Mouse (Mus musculus) limb, embryonic 13.5 days (tissue): Measurements from ENCODE around the gene Trnau1ap. TPM values are rescaled to one million over a fixed set of nuclear protein-coding genes. Genes with fewer than 3 reads are reported as not detected.
A peak's percentile ranks its signal among the peaks of the same experiment; 100 is the strongest.
"Not testable (repeated sequence)": the region's sequence is repeated elsewhere in the genome, so short reads cannot be mapped to it uniquely, and the experiment has no call there.

Experiments used
- ATAC-seq: fragments of 200-750 bp; cut with Nextera tagmentation; 2 replicates; pipeline ENCODE4 v1.8.0; 2017; ENCODE audit warnings: low read depth, moderate number of reproducible peaks, moderate TSS enrichment; ENCODE audit not compliant: low FRiP score
- H3K27ac ChIP-seq: fragments of 300-500 bp; sonication (generic); 2 replicates; pipeline ENCODE4 v1.5.1; 2015; ENCODE audit warnings: inconsistent platforms, mild to moderate bottlenecking, moderate library complexity
- H3K27me3 ChIP-seq: fragments of 300-500 bp; sonication (generic); 2 replicates; pipeline ENCODE4 v1.6.1; 2015; ENCODE audit warnings: mild to moderate bottlenecking, inconsistent platforms
- H3K36me3 ChIP-seq: fragments of 300-500 bp; sonication (generic); 2 replicates; pipeline ENCODE4 v1.6.1; 2015; ENCODE audit warnings: inconsistent platforms, mild to moderate bottlenecking, moderate library complexity
- H3K4me1 ChIP-seq: fragments of 300-500 bp; sonication (generic); 2 replicates; pipeline ENCODE4 v1.6.1; 2015; ENCODE audit warnings: inconsistent platforms
- H3K4me2 ChIP-seq: fragments of 300-500 bp; sonication (generic); replicated peaks from 2 replicates; pipeline ENCODE4 v1.6.1; 2015; ENCODE audit warnings: inconsistent platforms, mild to moderate bottlenecking, moderate library complexity
- H3K4me3 ChIP-seq: fragments of 300-500 bp; sonication (generic); 2 replicates; pipeline ENCODE4 v1.5.1; 2015; ENCODE audit warnings: moderate library complexity, mild to moderate bottlenecking, inconsistent platforms
- H3K9ac ChIP-seq: fragments of 300-500 bp; sonication (generic); 2 replicates; pipeline ENCODE4 v1.6.1; 2015; ENCODE audit warnings: mild to moderate bottlenecking, inconsistent platforms
- H3K9me3 ChIP-seq: fragments of 300-500 bp; sonication (generic); 2 replicates; pipeline ENCODE4 v1.6.1; 2016; ENCODE audit warnings: inconsistent platforms
- WGBS: fragments of 180-500 bp; shearing (Covaris S2); methylation state at CpG from one replicate; pipeline ENCODE4 v1.1.7; 2015; 5-methylcytosine and 5-hydroxymethylcytosine counted together
- polyA plus RNA-seq: library from polyadenylated mRNA; unstranded; fragments of >200 nt; fragmentation: Nextera tagmentation; extraction: Ambion mirVana; gene quantifications from 2 replicates; pipeline ENCODE4 v1.2.1, GENCODE M21; 2015

The Trnau1ap gene
- polyA plus RNA-seq, 1 experiment from 2014 or later, result 81.2 TPM

GRCm38 (mm10) chr4:132291624-132292335, 37.6 kb downstream of the Trnau1ap start:
- Histone ChIP-seq H3K27me3 (no peaks in the 10 kb centered on the region), H3K36me3 (peaks cover 45% of the 10 kb centered on the region), H3K4me3 (no peak overlapping the region), H3K9me3 (peaks cover 7% of the 10 kb centered on the region; the same call in 1 of the 2 replicates), H3K4me1 (no peaks in the 10 kb centered on the region), H3K9ac (no peak overlapping the region; the same call in 1 of the 2 replicates), H3K27ac (no peak overlapping the region), H3K4me2 (no peak overlapping the region)
- WGBS, result 78% methylated on average over 12 of the region's 12 CpGs
- no peak for ATAC-seq

- Histone ChIP-seq H3K4me1 (no peaks in the 10 kb centered on the region), H3K9ac (no peak overlapping the region), H3K9me3 (peaks cover 7% of the 10 kb centered on the region; the same call in 1 of the 2 replicates), H3K4me2 (no peak overlapping the region), H3K4me3 (no peak overlapping the region), H3K27me3 (no peaks in the 10 kb centered on the region), H3K27ac (no peak overlapping the region), H3K36me3 (peaks cover 52% of the 10 kb centered on the region)
- ATAC-seq, result no peak
- 96% methylated on average over 4 of the region's 4 CpGs for WGBS
These were observed 38.3 kb downstream of the Trnau1ap start for GRCm38 (mm10) chr4:132291056-132291455.

- WGBS, result 86% methylated on average over 3 of the region's 5 CpGs
- H3K4me1 ChIP-seq, H3K9me3 ChIP-seq, H3K27me3 ChIP-seq, ATAC-seq, H3K4me3 ChIP-seq, H3K4me2 ChIP-seq, H3K27ac ChIP-seq: not testable (repeated sequence)
- 0 out of 2 replicates have a peak overlapping the region, but pooled peaks have one; percentile 25 for H3K9ac ChIP-seq
- H3K36me3 ChIP-seq, result peaks cover 62% of the 10 kb centered on the region
These were observed 40.5 kb downstream of the Trnau1ap start for GRCm38 (mm10) chr4:132288840-132289239.

GRCm38 (mm10) chr4:132275949-132276348, 53.4 kb downstream of the Trnau1ap start:
- no peak for ATAC-seq
- Histone ChIP-seq H3K27me3 (no peaks in the 10 kb centered on the region), H3K9me3 (no peaks in the 10 kb centered on the region), H3K4me1 (peaks cover 11% of the 10 kb centered on the region), H3K27ac (no peak overlapping the region), H3K9ac (0 out of 2 replicates have a peak overlapping the region, but pooled peaks have one; percentile 1), H3K4me2 (no peak overlapping the region; the same call in 1 of the 2 replicates), H3K4me3 (no peak overlapping the region), H3K36me3 (no peaks in the 10 kb centered on the region; the same call in 1 of the 2 replicates)
- WGBS, result 86% methylated on average over 3 of the region's 3 CpGs

GRCm38 (mm10) chr4:132274156-132274862, 55.0 kb downstream of the Trnau1ap start, which contains the start of gene Taf12:
TSS of gene Taf12 (plus strand) at chr4:132274375.
- Histone ChIP-seq H3K27me3 (no peaks in the 10 kb centered on the region), H3K4me2 (peak within 1 kb of the TSS; percentile 90), H3K4me1 (peaks cover 11% of the 10 kb centered on the region), H3K9ac (peak within 1 kb of the TSS; percentile 92), H3K9me3 (no peaks in the 10 kb centered on the region), H3K4me3 (peak within 1 kb of the TSS; percentile 79), H3K36me3 (no peaks in the 10 kb centered on the region), H3K27ac (peak within 1 kb of the TSS; percentile 91)
- ATAC-seq, result peak; percentile 91
- WGBS, result under 1% methylated on average over 48 of the region's 48 CpGs

GRCm38 (mm10) chr4:132273166-132273565, 56.2 kb downstream of the Trnau1ap start:
- Histone ChIP-seq H3K4me3 (peak overlapping the region; percentile 79), H3K4me1 (peaks cover 11% of the 10 kb centered on the region), H3K4me2 (peak overlapping the region; percentile 90), H3K27ac (no peak overlapping the region), H3K9ac (peak overlapping the region; percentile 92; the same call in 1 of the 2 replicates), H3K9me3 (no peaks in the 10 kb centered on the region), H3K36me3 (no peaks in the 10 kb centered on the region), H3K27me3 (no peaks in the 10 kb centered on the region)
- 72% methylated on average over 2 of the region's 2 CpGs for WGBS
- no peak for ATAC-seq

- under 1% methylated on average over 35 of the region's 35 CpGs for WGBS
- peak overlapping the region; percentile 62 for H3K9ac ChIP-seq
- H3K4me2 ChIP-seq, result peak overlapping the region; percentile 62
These were observed 59.4 kb downstream of the Trnau1ap start for GRCm38 (mm10) chr4:132269740-132270560.

GRCm38 (mm10) chr4:132268871-132269739, 60.2 kb downstream of the Trnau1ap start:
- H3K9me3 ChIP-seq, result no peaks in the 10 kb centered on the region
- no peaks in the 10 kb centered on the region for H3K27me3 ChIP-seq
- WGBS, result 8% methylated on average over 6 of the region's 6 CpGs
- H3K4me1 ChIP-seq, result peaks cover 7% of the 10 kb centered on the region; the same call in 1 of the 2 replicates
- H3K4me2 ChIP-seq, result no peak overlapping the region
- ATAC-seq, result no peak
- H3K27ac ChIP-seq, result peak overlapping the region; percentile 59; the same call in 1 of the 2 replicates
- H3K4me3 ChIP-seq, result no peak overlapping the region
- H3K9ac ChIP-seq, result no peak overlapping the region
- no peaks in the 10 kb centered on the region for H3K36me3 ChIP-seq

More at GRCm38 (mm10) chr4:132269740-132270560, 59.4 kb downstream of the Trnau1ap start:
- no peaks in the 10 kb centered on the region for H3K9me3 ChIP-seq
- peak overlapping the region; percentile 33 for H3K4me3 ChIP-seq
- H3K27me3 ChIP-seq, result no peaks in the 10 kb centered on the region
- ATAC-seq, result peak; percentile 85
- peaks cover 7% of the 10 kb centered on the region; the same call in 1 of the 2 replicates for H3K4me1 ChIP-seq
- peak overlapping the region; percentile 91 for H3K27ac ChIP-seq
- H3K36me3 ChIP-seq, result no peaks in the 10 kb centered on the region

- no peak for ATAC-seq
- H3K4me1 ChIP-seq, result no peaks in the 10 kb centered on the region
- 77% methylated on average over 3 of the region's 3 CpGs for WGBS
- no peak overlapping the region for H3K27ac ChIP-seq
- no peak overlapping the region for H3K4me2 ChIP-seq
- H3K9ac ChIP-seq, result no peak overlapping the region
- no peak overlapping the region for H3K4me3 ChIP-seq
- H3K9me3 ChIP-seq, result no peaks in the 10 kb centered on the region
- no peaks in the 10 kb centered on the region for H3K36me3 ChIP-seq
- H3K27me3 ChIP-seq, result no peaks in the 10 kb centered on the region
These were observed 62.4 kb downstream of the Trnau1ap start for GRCm38 (mm10) chr4:132266835-132267349.

- 96% methylated on average over 7 of the region's 7 CpGs for WGBS
- Histone ChIP-seq H3K4me3 (no peak overlapping the region), H3K27ac (no peak overlapping the region), H3K27me3 (no peaks in the 10 kb centered on the region), H3K4me1 (peaks cover 14% of the 10 kb centered on the region), H3K9me3 (no peaks in the 10 kb centered on the region), H3K4me2 (no peak overlapping the region), H3K36me3 (no peaks in the 10 kb centered on the region), H3K9ac (no peak overlapping the region)
- ATAC-seq, result no peak
These were observed 66.0 kb downstream of the Trnau1ap start for GRCm38 (mm10) chr4:132263313-132263712.

GRCm38 (mm10) chr4:132262358-132262616, 67.1 kb downstream of the Trnau1ap start:
- H3K36me3 ChIP-seq, result 0 out of 2 replicates have a peak, but pooled peaks cover 3% of the 10 kb centered on the region
- H3K27me3 ChIP-seq, result no peaks in the 10 kb centered on the region
- no peaks in the 10 kb centered on the region for H3K9me3 ChIP-seq
- H3K4me1 ChIP-seq, result peaks cover 14% of the 10 kb centered on the region
- 79% methylated on average over 5 of the region's 5 CpGs for WGBS
- peak overlapping the region; percentile 69 for H3K4me2 ChIP-seq
- 0 out of 2 replicates have a peak overlapping the region, but pooled peaks have one; percentile 77 for H3K4me3 ChIP-seq
- no peak for ATAC-seq
- 0 out of 2 replicates have a peak overlapping the region, but pooled peaks have one; percentile 93 for H3K9ac ChIP-seq
- H3K27ac ChIP-seq, result no peak overlapping the region
